Mouse (Mus musculus): ENCODE data around the gene Olfr401. TPM values are rescaled to one million over a fixed set of nuclear protein-coding genes. Genes with fewer than 3 reads are reported as not detected.

The Olfr401 gene
- polyA plus RNA-seq, 1 experiment from 2014 or later = not detected

Other genes starting within 250 kb of the Olfr401 start
- gene Olfr394, start 222.9 kb upstream of the Olfr401 start, polyA plus RNA-seq (2014; fragmentation: Nextera tagmentation; extraction: Ambion mirVana) = not detected in 2 replicates
- not detected in 2 replicates for gene Olfr395, start 204.4 kb upstream of the Olfr401 start, polyA plus RNA-seq (2014; fragmentation: Nextera tagmentation; extraction: Ambion mirVana)
- not detected in 2 replicates for gene Olfr23, start 177.0 kb upstream of the Olfr401 start, polyA plus RNA-seq (2014; fragmentation: Nextera tagmentation; extraction: Ambion mirVana)
- not detected in 2 replicates for gene Olfr397, start 152.9 kb upstream of the Olfr401 start, polyA plus RNA-seq (2014; fragmentation: Nextera tagmentation; extraction: Ambion mirVana)
- not detected in 2 replicates for gene Olfr398, start 123.3 kb upstream of the Olfr401 start, polyA plus RNA-seq (2014; fragmentation: Nextera tagmentation; extraction: Ambion mirVana)
- not detected in 2 replicates for gene Olfr139, start 57.2 kb upstream of the Olfr401 start, polyA plus RNA-seq (2014; fragmentation: Nextera tagmentation; extraction: Ambion mirVana)
- not detected in 2 replicates for gene Olfr399, start 57.1 kb upstream of the Olfr401 start, polyA plus RNA-seq (2014; fragmentation: Nextera tagmentation; extraction: Ambion mirVana)
- not detected in 2 replicates for gene Zfp616, start 43.8 kb upstream of the Olfr401 start, polyA plus RNA-seq (2014; fragmentation: Nextera tagmentation; extraction: Ambion mirVana)
- gene Olfr402, start 39.8 kb downstream of the Olfr401 start, polyA plus RNA-seq (2014; fragmentation: Nextera tagmentation; extraction: Ambion mirVana) = not detected in 2 replicates
- gene Olfr403, start 72.5 kb downstream of the Olfr401 start, polyA plus RNA-seq (2014; fragmentation: Nextera tagmentation; extraction: Ambion mirVana) = not detected in 2 replicates
- not detected in 2 replicates for gene Olfr43, start 97.7 kb downstream of the Olfr401 start, polyA plus RNA-seq (2014; fragmentation: Nextera tagmentation; extraction: Ambion mirVana)
- not detected in 2 replicates for gene Olfr406, start 146.1 kb downstream of the Olfr401 start, polyA plus RNA-seq (2014; fragmentation: Nextera tagmentation; extraction: Ambion mirVana)
- gene Olfr59, start 170.0 kb downstream of the Olfr401 start, polyA plus RNA-seq (2014; fragmentation: Nextera tagmentation; extraction: Ambion mirVana) = not detected in 2 replicates
- not detected in 2 replicates for gene Olfr410, start 224.3 kb downstream of the Olfr401 start, polyA plus RNA-seq (2014; fragmentation: Nextera tagmentation; extraction: Ambion mirVana)
- not detected in 2 replicates for gene Olfr411, start 238.9 kb downstream of the Olfr401 start, polyA plus RNA-seq (2014; fragmentation: Nextera tagmentation; extraction: Ambion mirVana)
- gene Olfr412, start 248.4 kb downstream of the Olfr401 start, polyA plus RNA-seq (2014; fragmentation: Nextera tagmentation; extraction: Ambion mirVana) = not detected in 2 replicates

Data from forebrain, embryonic 14.5 days (tissue).